Mouse (Mus musculus) bone marrow, adult 2 months (tissue): ENCODE results near the gene Erf.

Experiments used
- CTCF ChIP-seq: fragments of 200-500 bp; IDR thresholded peaks from 2 replicates; pipeline ENCODE4 v1.5.1; 2011; ENCODE audit warnings: low read length, control low read depth; ENCODE audit not compliant: control insufficient read depth, insufficient read depth
- POLR2A ChIP-seq: fragments of 200-500 bp; IDR thresholded peaks from 2 replicates; pipeline ENCODE4 v1.6.1; 2011; ENCODE audit warnings: low read depth, mild to moderate bottlenecking, control low read depth, low read length, borderline replicate concordance; ENCODE audit not compliant: control insufficient read depth

GRCm38 (mm10) chr7:25274996-25275395, 24.4 kb upstream of the Erf start:
- TF ChIP-seq CTCF (no peak), POLR2A (no peak)
